Mouse (Mus musculus) kidney, postnatal 25 days (tissue): ENCODE data around the gene Cabp2.
"Not testable (repeated sequence)": the region's sequence is repeated elsewhere in the genome, so short reads cannot be mapped to it uniquely, and the experiment has no call there.

ENCODE experiments used
- DNase-seq, 2 experiments: peaks; one replicate each; pipeline ENCODE4 v3.0.0; 2021; ENCODE audit warnings: mixed read lengths in 2 of 2

Gene Cabp2

DNA sequence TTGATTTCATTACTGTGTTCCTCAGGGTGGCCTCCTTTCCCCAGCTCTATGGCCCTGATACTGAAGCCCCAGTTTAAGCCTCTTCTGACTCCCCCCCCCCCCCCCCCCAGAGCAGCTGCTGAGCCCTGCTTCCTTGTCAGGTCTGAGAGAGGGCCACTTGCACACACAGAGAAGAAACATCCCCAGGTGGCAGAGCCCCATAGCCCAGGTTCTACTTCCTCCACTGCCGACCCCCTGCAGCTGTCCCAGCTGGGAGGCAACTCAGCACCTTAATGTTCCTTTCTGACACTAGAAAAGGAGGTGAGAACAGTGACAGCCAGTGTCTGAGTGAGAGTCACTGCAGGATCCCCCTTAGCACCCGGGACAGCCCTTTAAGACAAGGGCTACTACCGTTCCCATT, 22.4 kb downstream of the Cabp2 start:
- no peak for DNase-seq

DNA sequence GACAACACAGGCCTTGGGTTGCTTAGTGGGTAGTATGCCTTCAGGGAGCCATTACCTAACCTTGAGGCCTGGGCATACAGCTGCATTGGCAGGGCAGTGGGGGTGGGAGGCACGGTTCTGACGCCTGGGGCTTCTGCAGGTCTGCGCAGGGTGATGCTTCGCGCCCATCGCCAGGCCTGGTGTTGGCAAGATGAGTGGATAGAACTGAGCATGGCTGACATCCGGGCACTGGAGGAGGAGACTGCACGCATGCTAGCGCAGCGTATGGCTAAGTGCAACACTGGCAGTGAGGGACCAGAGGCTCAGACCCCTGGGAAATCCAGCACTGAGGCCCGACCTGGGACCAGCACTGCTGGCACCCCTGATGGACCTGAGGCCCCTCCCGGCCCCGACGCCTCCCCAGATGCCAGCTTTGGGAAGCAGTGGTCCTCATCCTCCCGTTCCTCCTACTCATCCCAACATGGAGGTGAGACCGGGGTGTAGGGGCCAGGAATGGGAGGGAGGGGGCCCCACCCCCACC, 23.4 kb downstream of the Cabp2 start:
- peak in 1 of 2 experiments; percentile 28 for DNase-seq

- DNase-seq, result peak; percentile 38 to 68
Measured at GRCm38 (mm10) chr19:4106654-4107053, 25.3 kb downstream of the Cabp2 start.

DNA sequence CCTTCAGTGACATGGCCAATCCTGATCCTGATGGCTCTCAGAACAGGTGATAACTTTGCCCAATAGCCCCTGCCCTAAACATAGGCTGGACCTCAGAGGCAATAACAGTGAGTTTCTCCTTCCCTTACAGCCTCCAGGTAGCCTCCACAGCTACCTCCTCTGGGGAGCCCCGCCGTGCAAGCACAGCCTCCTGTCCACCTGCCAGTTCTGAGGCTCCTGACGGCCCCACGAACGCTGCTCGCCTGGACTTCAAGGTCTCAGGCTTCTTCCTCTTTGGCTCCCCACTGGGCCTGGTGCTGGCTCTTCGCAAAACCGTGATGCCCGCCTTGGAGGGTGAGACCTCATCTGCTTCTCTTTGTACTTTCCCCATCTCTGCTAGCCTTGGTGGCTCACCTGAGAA, 27.2 kb downstream of the Cabp2 start:
- no peak for DNase-seq

GRCm38 (mm10) chr19:4112063-4112960, 30.9 kb downstream of the Cabp2 start:
- no peak for DNase-seq

GRCm38 (mm10) chr19:4113186-4113805, 31.9 kb downstream of the Cabp2 start:
- peak; percentile 91 to 93 for DNase-seq

DNA sequence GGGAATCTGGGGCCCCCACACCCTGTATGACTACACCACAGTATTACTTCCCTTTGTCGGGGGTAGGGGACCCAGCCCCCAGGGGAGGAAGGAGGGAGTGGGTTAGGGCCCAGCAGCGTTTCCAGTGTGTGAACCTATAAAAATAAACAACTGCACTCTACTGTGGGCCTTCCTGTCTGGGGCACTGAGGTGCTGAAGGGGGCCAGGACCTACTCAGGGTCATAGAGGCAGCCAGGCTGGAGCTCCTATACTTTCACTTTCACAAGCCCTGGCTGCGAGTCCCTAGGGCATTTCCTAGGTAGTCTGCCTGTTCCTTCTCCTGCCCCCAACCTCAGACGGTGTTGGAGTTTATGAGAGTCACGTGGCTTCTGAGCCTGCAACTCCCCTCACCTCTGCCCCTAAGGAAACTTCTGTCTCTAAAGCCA, 32.4 kb downstream of the Cabp2 start:
- DNase-seq, result peak; percentile 42 to 81

DNA sequence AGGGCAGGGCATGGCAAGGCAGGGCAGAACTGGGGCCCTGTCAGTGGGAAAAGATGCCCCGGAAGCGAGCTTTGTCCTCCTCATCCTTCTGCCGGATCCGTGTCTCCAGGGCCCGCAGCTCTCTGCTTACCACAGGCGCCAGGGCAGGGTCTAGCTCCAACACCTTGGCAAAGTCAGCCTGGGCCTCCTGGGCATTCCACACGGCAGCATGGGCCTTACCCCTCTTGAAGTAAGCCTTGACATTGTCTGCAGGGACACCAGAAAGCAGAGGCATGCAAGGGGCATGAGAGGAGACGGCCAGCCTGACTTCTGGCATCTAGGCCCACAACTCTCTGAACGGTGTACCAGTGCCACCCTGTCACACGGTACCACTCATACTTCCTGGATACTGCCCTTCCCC, 33.2 kb downstream of the Cabp2 start:
- DNase-seq, result peak in 1 of 2 experiments; percentile 35

GRCm38 (mm10) chr19:4115144-4115543, 33.8 kb downstream of the Cabp2 start:
- DNase-seq, result no peak

DNA sequence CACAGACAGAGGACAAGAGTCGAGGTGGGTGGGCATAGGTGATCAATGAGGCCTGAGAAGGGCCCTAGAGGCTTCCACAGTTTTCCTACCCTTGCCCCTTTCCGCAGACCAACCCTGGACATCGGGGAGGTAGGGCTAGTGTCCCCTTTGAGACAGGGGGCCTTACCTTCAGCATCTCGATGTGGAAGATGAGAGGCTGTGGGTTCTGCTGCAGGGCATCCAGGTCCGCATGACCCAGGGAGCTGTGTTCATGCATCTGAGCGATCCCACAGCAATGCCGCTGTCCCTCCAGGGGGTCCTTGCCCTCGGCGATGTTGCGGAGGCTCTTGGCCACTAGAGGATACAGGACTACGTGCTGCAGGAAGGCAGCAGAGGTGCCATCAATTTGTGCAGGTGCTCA, 34.4 kb downstream of the Cabp2 start:
- no peak for DNase-seq

- no peak for DNase-seq
Measured at GRCm38 (mm10) chr19:4117006-4117405, 35.6 kb downstream of the Cabp2 start.

DNA sequence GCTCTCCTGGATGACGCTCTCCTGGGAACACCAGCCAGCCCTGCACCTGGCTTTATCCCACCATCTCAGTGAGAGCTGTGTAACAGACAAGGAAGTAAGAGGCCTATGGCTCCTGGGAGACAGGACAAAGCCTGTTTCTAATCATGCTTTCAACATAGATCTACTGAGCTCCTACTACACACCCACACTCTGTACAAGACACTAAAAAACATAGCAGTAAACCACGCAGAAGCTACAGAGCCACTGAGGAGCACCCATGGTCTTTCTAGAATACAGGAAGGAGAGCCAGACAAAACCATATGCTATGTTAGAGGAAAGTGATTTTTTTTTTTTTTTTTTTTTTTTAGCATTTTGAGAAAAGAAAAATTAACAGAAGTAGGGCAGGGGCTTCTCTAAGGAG, 37.0 kb downstream of the Cabp2 start:
- DNase-seq, result no peak

GRCm38 (mm10) chr19:4119716-4120487, 38.5 kb downstream of the Cabp2 start:
- no peak for DNase-seq

- no peak for DNase-seq
Measured at GRCm38 (mm10) chr19:4120496-4120895, 39.1 kb downstream of the Cabp2 start.

DNA sequence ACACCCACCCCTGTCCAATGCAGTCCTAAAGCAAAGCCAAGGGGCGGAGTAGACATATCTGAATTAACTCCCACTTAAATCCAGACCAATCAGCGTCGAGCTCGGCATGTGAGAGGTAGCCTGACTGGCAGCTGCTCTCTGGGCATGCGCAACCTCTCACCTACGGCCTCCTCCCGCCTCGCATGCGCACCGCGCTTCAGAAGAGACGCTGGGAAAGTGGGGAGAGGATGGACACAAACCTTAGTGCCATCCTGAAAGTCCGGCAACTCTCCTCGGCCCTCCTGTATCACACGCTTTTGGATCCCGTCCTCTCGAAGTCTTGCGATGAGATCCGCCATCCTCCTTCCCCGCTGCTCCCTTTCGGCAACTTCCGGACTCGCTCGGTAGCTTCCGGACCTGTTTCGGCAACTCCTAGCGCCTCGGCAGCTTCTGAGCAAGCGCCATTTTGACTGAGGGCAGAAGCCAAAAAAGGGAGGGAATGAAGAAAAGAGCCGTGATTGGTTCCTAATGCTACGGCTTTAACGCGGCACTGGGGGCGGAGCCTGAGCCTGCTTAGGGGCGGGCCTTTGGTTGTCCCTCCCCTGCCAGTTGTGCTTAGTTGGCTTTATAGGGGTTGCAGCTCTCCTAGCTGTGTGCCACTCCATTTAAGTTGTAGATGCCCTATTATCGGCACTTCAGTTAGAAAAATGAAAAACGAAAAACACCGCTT, 39.9 kb downstream of the Cabp2 start:
- DNase-seq, result peak; percentile 98 to 100

DNA sequence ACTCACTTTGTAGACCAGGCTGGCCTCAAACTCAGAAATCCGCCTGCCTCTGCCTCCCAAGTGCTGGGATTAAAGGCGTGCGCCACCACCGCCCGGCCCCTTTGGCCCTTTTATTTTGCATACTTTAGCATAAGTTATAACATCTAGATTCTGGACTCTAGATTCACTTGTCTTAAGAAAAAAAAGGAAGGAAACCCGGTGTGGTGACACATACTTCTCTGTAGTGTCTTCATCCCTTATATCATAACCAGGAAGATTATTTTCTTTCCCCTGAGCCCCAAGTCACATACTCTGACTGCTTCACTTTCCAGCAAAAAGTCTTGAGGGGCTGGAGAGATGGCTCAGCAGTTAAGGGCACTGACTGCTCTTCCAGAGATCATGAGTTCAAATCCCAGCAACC, 40.5 kb downstream of the Cabp2 start:
- DNase-seq, result not testable (repeated sequence)

DNA sequence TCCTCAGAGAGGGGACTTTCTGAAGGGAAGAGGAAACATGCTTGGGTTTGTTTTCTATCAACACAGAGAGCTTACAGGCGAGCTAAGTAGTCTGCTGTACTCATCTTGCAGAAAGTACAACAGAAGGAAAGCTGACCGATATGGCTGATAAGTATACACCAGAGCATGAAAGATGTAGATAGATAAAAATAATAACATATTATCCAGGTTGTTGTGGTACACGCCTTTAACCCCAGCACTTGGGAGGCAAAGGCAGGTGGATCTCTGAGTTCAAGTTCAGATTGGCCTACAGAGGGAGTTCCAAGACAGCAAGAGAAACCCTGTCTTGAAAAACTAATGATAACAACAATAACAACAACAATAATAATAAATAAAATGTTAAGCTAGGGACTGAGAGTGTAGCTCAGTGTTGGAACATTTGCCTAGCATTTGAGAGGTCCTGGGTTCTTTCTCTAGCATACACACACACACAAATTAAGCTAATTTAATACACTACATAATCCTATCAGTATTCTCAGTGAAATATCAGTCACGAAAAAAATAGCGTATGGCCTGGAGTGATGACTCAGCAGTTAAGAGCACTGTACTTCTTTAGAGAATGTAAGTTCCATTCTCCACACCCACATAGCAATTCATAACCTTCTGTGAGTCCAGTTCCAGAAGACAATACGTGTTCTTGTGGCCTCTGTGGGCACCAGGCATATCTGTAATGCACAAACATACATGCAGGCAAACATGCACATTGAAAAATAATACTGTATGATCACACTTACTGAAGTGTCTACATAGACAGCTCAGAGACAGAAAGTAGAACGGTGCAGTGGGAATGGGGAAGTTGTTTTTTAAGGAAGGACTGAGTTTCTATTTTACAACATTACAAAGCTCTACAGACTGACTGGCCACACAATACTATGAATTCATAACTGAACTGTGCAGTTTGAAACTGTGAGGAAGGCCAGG, 41.3 kb downstream of the Cabp2 start:
- DNase-seq, result no peak

DNA sequence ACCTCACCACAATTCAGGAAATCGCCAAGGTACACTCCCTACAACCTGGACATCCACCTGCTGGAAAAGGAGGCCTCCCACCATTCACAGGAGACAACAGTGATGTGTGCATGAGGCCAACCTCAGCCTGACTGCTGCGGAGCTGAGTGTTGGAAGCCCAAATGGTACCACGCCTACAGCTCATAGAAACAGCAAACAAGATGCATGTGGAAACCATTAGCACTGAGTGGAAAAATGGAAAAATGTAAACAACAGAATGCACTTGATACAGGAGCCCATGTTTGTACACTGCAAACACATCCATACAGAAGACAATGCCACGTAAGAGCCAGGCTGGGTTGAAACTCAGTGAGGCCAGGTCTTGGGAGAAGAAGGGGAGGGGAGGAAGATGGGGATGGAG, 43.1 kb downstream of the Cabp2 start:
- no peak for DNase-seq

DNA sequence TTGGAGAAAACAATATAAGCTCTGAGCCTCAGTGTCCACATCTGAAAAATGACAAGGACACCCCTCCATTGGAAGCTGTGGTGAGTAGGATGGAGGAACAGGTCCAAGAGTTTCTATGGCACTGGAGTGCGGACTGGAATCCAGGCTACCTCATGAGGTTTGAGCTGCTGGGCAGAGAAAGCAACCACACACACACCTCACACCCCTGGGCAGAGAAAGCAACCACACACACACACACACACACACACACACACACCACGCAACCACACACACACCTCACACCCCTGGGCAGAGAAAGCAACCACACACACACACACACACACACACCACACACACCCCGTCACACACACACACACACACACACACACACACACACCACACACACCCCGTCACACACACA, 43.9 kb downstream of the Cabp2 start:
- not testable (repeated sequence) for DNase-seq

- peak; percentile 98 to 100 for DNase-seq
Measured at GRCm38 (mm10) chr19:4125741-4126696, 44.6 kb downstream of the Cabp2 start, which contains the start of gene Aip. Aip (minus strand) TSS chr19:4125858.
